Mouse (Mus musculus): Measurements from ENCODE around the gene Cacybp. TPM values are rescaled to one million over a fixed set of nuclear protein-coding genes. Genes with fewer than 3 reads are reported as not detected.
A peak's percentile ranks its signal among the peaks of the same experiment; 100 is the strongest.

Gene Cacybp
- polyA plus RNA-seq, 1 experiment from 2014 or later = 148 TPM

DNA sequence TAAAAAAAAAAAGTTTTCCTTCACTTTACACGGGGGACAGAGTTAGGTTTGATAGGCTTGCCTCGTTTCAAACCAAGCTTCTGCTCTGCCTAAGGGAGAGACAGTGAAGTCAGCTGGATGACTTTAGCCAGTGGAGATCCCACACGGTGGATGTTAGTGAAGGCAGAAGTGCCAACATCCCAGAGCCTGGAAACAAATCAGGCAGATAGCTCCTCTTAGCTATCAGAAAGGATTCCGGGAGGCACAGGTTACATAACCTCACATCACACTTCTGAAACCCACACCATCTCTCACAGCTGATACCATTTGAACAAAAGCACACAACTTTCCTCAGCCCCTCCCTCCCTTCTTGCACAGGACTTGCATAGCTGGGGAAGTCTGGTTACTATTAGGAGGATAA is 38.1 kb upstream of the Cacybp start:
- no peak overlapping the region for H3K4me3 ChIP-seq (ENCODE audit: control insufficient read depth in 1 of 2, insufficient read depth in 1 of 2, low read depth in 1 of 2, low read length in 2 of 2)
- no peak overlapping the region for H3K4me2 ChIP-seq (ENCODE audit: low read length)
- H3K9me3 ChIP-seq (ENCODE audit: control insufficient read depth, low read length) = no peaks in the 10 kb centered on the region
- H3K36me3 ChIP-seq (ENCODE audit: control insufficient read depth, insufficient read depth, low read length) = 0 out of 2 replicates have a peak, but pooled peaks cover 2% of the 10 kb centered on the region
- H3K9ac ChIP-seq (ENCODE audit: low read length) = no peak overlapping the region
- no peaks in the 10 kb centered on the region for H3K27me3 ChIP-seq (ENCODE audit: control insufficient read depth, insufficient read depth, low read length)
- WGBS = 27% methylated on average over 4 of the region's 4 CpGs
- peaks cover 6 to 25% of the 10 kb centered on the region in 2 experiments for H3K4me1 ChIP-seq (ENCODE audit: control insufficient read depth in 2 of 2, insufficient read depth in 2 of 2, low read length in 2 of 2)
- no peak for ATAC-seq (ENCODE audit: insufficient number of reproducible peaks, insufficient read depth, low FRiP score, low read depth)
- H3K27ac ChIP-seq (replicated peaks in 1 of 2; ENCODE audit: control insufficient read depth in 1 of 2, insufficient read depth in 1 of 2, low read depth in 2 of 2, low read length in 2 of 2) = 0 out of 4 replicates have a peak overlapping the region, but pooled peaks of 1 of the 2 experiments have one; percentile 22

- Histone ChIP-seq H3K9ac (ENCODE audit: low read length) (no peak overlapping the region), H3K36me3 (ENCODE audit: control insufficient read depth, insufficient read depth, low read length) (no peaks in the 10 kb centered on the region), H3K4me2 (ENCODE audit: low read length) (no peak overlapping the region), H3K4me3 (ENCODE audit: control insufficient read depth in 1 of 2, insufficient read depth in 1 of 2, low read depth in 1 of 2, low read length in 2 of 2) (no peak overlapping the region), H3K27me3 (ENCODE audit: control insufficient read depth, insufficient read depth, low read length) (no peaks in the 10 kb centered on the region), H3K9me3 (ENCODE audit: control insufficient read depth, low read length) (no peaks in the 10 kb centered on the region), H3K4me1 (ENCODE audit: control insufficient read depth in 2 of 2, insufficient read depth in 2 of 2, low read length in 2 of 2) (peaks cover 6 to 25% of the 10 kb centered on the region in 2 experiments), H3K27ac (replicated peaks in 1 of 2; ENCODE audit: control insufficient read depth in 1 of 2, insufficient read depth in 1 of 2, low read depth in 2 of 2, low read length in 2 of 2) (no peak overlapping the region)
- ATAC-seq (ENCODE audit: insufficient number of reproducible peaks, insufficient read depth, low FRiP score, low read depth) = no peak
- 54% methylated on average over 3 of the region's 3 CpGs for WGBS
Observed at GRCm38 (mm10) chr1:160249786-160250185, 37.1 kb upstream of the Cacybp start.

- Histone ChIP-seq H3K4me3 (ENCODE audit: control insufficient read depth in 1 of 2, insufficient read depth in 1 of 2, low read depth in 1 of 2, low read length in 2 of 2) (no peak overlapping the region), H3K27ac (replicated peaks in 1 of 2; ENCODE audit: control insufficient read depth in 1 of 2, insufficient read depth in 1 of 2, low read depth in 2 of 2, low read length in 2 of 2) (no peak overlapping the region), H3K4me2 (ENCODE audit: low read length) (no peak overlapping the region), H3K9ac (ENCODE audit: low read length) (no peak overlapping the region), H3K4me1 (ENCODE audit: control insufficient read depth in 2 of 2, insufficient read depth in 2 of 2, low read length in 2 of 2) (peaks cover 6 to 25% of the 10 kb centered on the region in 2 experiments), H3K27me3 (ENCODE audit: control insufficient read depth, insufficient read depth, low read length) (no peaks in the 10 kb centered on the region), H3K9me3 (ENCODE audit: control insufficient read depth, low read length) (no peaks in the 10 kb centered on the region), H3K36me3 (ENCODE audit: control insufficient read depth, insufficient read depth, low read length) (no peaks in the 10 kb centered on the region)
- no peak for ATAC-seq (ENCODE audit: insufficient number of reproducible peaks, insufficient read depth, low FRiP score, low read depth)
- WGBS = 84% methylated on average over 9 of the region's 9 CpGs
Observed at GRCm38 (mm10) chr1:160247473-160247872, 34.8 kb upstream of the Cacybp start.

GRCm38 (mm10) chr1:160246844-160247243 is 34.2 kb upstream of the Cacybp start:
- H3K4me2 ChIP-seq (ENCODE audit: low read length) = no peak overlapping the region
- H3K9me3 ChIP-seq (ENCODE audit: control insufficient read depth, low read length) = no peaks in the 10 kb centered on the region
- 34% methylated on average over 4 of the region's 4 CpGs for WGBS
- H3K27ac ChIP-seq (replicated peaks in 1 of 2; ENCODE audit: control insufficient read depth in 1 of 2, insufficient read depth in 1 of 2, low read depth in 2 of 2, low read length in 2 of 2) = peak overlapping the region in 1 of 2 experiments; percentile 26; a peak in 1 of 4 replicates
- no peaks in the 10 kb centered on the region for H3K36me3 ChIP-seq (ENCODE audit: control insufficient read depth, insufficient read depth, low read length)
- H3K9ac ChIP-seq (ENCODE audit: low read length) = no peak overlapping the region
- no peaks in the 10 kb centered on the region for H3K27me3 ChIP-seq (ENCODE audit: control insufficient read depth, insufficient read depth, low read length)
- ATAC-seq (ENCODE audit: insufficient number of reproducible peaks, insufficient read depth, low FRiP score, low read depth) = no peak
- peaks cover 6 to 25% of the 10 kb centered on the region in 2 experiments for H3K4me1 ChIP-seq (ENCODE audit: control insufficient read depth in 2 of 2, insufficient read depth in 2 of 2, low read length in 2 of 2)
- H3K4me3 ChIP-seq (ENCODE audit: control insufficient read depth in 1 of 2, insufficient read depth in 1 of 2, low read depth in 1 of 2, low read length in 2 of 2) = no peak overlapping the region

DNA sequence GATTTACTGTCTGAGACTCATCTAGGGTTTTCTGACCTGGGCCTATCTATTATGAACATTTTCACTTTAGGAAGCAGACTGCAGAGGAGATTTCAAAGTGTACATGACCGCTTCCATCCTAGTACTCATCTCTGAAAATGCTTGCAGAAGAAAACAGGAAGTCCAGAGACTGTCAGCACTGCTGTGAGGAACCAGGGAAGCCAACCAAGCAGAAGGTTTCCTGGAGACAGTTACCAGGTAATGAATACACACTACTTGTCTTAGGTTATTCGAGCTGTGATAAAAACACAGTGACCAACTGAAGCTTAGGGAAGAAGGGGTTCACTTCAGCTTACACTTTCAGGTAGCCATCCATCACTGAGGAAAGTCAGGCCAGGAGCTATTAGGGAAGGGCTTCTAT is 33.3 kb upstream of the Cacybp start:
- H3K27ac ChIP-seq (replicated peaks in 1 of 2; ENCODE audit: control insufficient read depth in 1 of 2, insufficient read depth in 1 of 2, low read depth in 2 of 2, low read length in 2 of 2) = no peak overlapping the region
- H3K9me3 ChIP-seq (ENCODE audit: control insufficient read depth, low read length) = no peaks in the 10 kb centered on the region
- WGBS = 68% methylated on average over 2 of the region's 2 CpGs
- no peaks in the 10 kb centered on the region for H3K27me3 ChIP-seq (ENCODE audit: control insufficient read depth, insufficient read depth, low read length)
- H3K4me3 ChIP-seq (ENCODE audit: control insufficient read depth in 1 of 2, insufficient read depth in 1 of 2, low read depth in 1 of 2, low read length in 2 of 2) = no peak overlapping the region
- H3K4me2 ChIP-seq (ENCODE audit: low read length) = no peak overlapping the region
- H3K4me1 ChIP-seq (ENCODE audit: control insufficient read depth in 2 of 2, insufficient read depth in 2 of 2, low read length in 2 of 2) = peaks cover 6 to 16% of the 10 kb centered on the region in 2 experiments
- H3K9ac ChIP-seq (ENCODE audit: low read length) = no peak overlapping the region
- no peak for ATAC-seq (ENCODE audit: insufficient number of reproducible peaks, insufficient read depth, low FRiP score, low read depth)
- H3K36me3 ChIP-seq (ENCODE audit: control insufficient read depth, insufficient read depth, low read length) = no peaks in the 10 kb centered on the region

DNA sequence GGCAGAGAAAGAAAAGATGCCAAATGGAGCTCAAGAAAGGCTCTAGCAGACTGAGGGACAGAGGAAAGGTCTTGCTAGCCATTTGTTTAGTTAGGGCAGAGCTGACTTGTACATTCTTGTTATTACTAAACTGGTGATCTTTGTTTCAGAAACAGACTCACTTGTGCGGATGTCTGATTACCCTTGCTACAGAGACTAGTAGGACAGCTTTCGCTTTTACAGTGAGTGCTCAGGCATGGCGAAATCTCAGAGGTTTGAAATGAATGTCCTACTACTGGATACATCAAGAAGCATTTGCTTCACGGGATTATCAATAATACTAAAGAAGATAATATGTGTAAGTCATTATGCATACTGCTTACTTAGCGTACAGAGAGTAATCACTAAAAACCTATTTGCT is 32.0 kb upstream of the Cacybp start:
- Histone ChIP-seq H3K4me3 (ENCODE audit: control insufficient read depth in 1 of 2, insufficient read depth in 1 of 2, low read depth in 1 of 2, low read length in 2 of 2) (no peak overlapping the region), H3K9me3 (ENCODE audit: control insufficient read depth, low read length) (0 out of 2 replicates have a peak, but pooled peaks cover 5% of the 10 kb centered on the region), H3K9ac (ENCODE audit: low read length) (no peak overlapping the region), H3K36me3 (ENCODE audit: control insufficient read depth, insufficient read depth, low read length) (no peaks in the 10 kb centered on the region), H3K27ac (replicated peaks in 1 of 2; ENCODE audit: control insufficient read depth in 1 of 2, insufficient read depth in 1 of 2, low read depth in 2 of 2, low read length in 2 of 2) (no peak overlapping the region), H3K4me2 (ENCODE audit: low read length) (no peak overlapping the region), H3K27me3 (ENCODE audit: control insufficient read depth, insufficient read depth, low read length) (no peaks in the 10 kb centered on the region), H3K4me1 (ENCODE audit: control insufficient read depth in 2 of 2, insufficient read depth in 2 of 2, low read length in 2 of 2) (peaks cover 2 to 7% of the 10 kb centered on the region in 2 experiments)
- ATAC-seq (ENCODE audit: insufficient number of reproducible peaks, insufficient read depth, low FRiP score, low read depth) = no peak
- WGBS = 84% methylated on average over 5 of the region's 5 CpGs

DNA sequence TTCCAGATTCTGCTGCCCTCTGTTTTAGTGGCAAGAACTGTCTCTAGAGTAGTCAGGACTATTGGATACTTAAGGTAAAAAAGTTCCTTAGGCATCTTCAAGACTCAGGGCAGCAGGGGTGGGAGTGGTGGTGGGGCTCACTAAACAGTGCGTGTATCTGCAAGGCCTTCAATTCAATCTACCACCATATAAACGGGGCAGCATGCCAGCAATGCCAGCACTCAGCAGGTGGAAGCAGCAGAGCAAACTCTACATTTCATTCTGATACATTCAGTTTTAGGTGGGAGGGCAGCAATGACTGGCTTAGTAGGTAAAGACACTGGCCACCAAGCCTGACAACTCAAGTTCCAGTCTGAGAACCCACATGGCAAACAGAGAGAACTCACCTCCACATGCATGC is 27.4 kb upstream of the Cacybp start:
- H3K27me3 ChIP-seq (ENCODE audit: control insufficient read depth, insufficient read depth, low read length) = no peaks in the 10 kb centered on the region
- ATAC-seq (ENCODE audit: insufficient number of reproducible peaks, insufficient read depth, low FRiP score, low read depth) = no peak
- H3K36me3 ChIP-seq (ENCODE audit: control insufficient read depth, insufficient read depth, low read length) = no peaks in the 10 kb centered on the region
- H3K9me3 ChIP-seq (ENCODE audit: control insufficient read depth, low read length) = 0 out of 2 replicates have a peak, but pooled peaks cover 5% of the 10 kb centered on the region
- H3K9ac ChIP-seq (ENCODE audit: low read length) = no peak overlapping the region
- H3K4me2 ChIP-seq (ENCODE audit: low read length) = no peak overlapping the region
- H3K4me1 ChIP-seq (ENCODE audit: control insufficient read depth in 2 of 2, insufficient read depth in 2 of 2, low read length in 2 of 2) = no peaks in the 10 kb centered on the region
- H3K27ac ChIP-seq (replicated peaks in 1 of 2; ENCODE audit: control insufficient read depth in 1 of 2, insufficient read depth in 1 of 2, low read depth in 2 of 2, low read length in 2 of 2) = no peak overlapping the region
- WGBS = 89% methylated on average over 2 of the region's 2 CpGs
- no peak overlapping the region for H3K4me3 ChIP-seq (ENCODE audit: control insufficient read depth in 1 of 2, insufficient read depth in 1 of 2, low read depth in 1 of 2, low read length in 2 of 2)

DNA sequence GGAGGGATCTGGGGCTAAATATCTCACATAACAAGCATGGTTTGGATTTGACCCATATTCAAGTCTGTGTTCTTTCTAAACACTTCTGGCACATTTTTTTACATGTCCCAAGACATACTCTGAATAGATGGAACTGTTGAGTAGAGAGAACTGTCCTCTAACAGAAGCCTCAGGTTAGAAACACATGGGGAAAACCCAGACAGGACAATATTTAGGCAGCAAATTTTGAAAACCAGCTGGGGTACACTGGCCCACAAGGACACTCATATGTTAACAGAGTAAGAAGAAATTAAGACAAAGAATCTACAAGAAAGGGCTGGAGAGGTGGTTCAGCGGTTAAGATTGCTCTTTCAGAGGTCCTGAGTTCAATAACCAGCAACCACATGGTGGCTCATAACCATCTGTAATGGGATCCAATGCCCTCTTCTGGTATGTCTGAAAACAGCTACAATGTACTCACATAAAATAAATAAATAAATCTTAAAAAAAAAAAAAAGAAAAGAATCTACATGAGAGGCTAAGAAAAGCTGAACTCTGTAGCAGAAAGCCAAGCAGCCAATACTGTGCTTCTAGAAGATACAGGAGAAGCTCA is 26.3 kb upstream of the Cacybp start:
- no peak overlapping the region for H3K4me2 ChIP-seq (ENCODE audit: low read length)
- no peaks in the 10 kb centered on the region for H3K36me3 ChIP-seq (ENCODE audit: control insufficient read depth, insufficient read depth, low read length)
- H3K9me3 ChIP-seq (ENCODE audit: control insufficient read depth, low read length) = 0 out of 2 replicates have a peak, but pooled peaks cover 5% of the 10 kb centered on the region
- WGBS = 83% methylated on average over 1 of the region's 1 CpGs
- no peak overlapping the region for H3K4me3 ChIP-seq (ENCODE audit: control insufficient read depth in 1 of 2, insufficient read depth in 1 of 2, low read depth in 1 of 2, low read length in 2 of 2)
- no peak overlapping the region for H3K9ac ChIP-seq (ENCODE audit: low read length)
- H3K27me3 ChIP-seq (ENCODE audit: control insufficient read depth, insufficient read depth, low read length) = no peaks in the 10 kb centered on the region
- H3K27ac ChIP-seq (replicated peaks in 1 of 2; ENCODE audit: control insufficient read depth in 1 of 2, insufficient read depth in 1 of 2, low read depth in 2 of 2, low read length in 2 of 2) = no peak overlapping the region
- ATAC-seq (ENCODE audit: insufficient number of reproducible peaks, insufficient read depth, low FRiP score, low read depth) = no peak
- H3K4me1 ChIP-seq (ENCODE audit: control insufficient read depth in 2 of 2, insufficient read depth in 2 of 2, low read length in 2 of 2) = no peaks in the 10 kb centered on the region

Data from heart, embryonic 14.5 days (tissue).